Mouse (Mus musculus) adrenal gland, postnatal 25 days (tissue): ENCODE measurements at regions not wholly inside any gene's neighbourhood (a gene's known extent, or its start where the extent isn't known, plus 50 kb on each side); places are given as distances from the start of the nearest gene placed in this dataset.

Experiments used
- DNase-seq: peaks from one replicate; pipeline ENCODE4 v3.0.0; 2021; ENCODE audit warnings: mixed read lengths

GRCm38 (mm10) chr9:61228230-61228631 lies 143.9 kb upstream of the Tle3 start:
- no peak for DNase-seq

- DNase-seq, result no peak
Measured at GRCm38 (mm10) chr9:61230306-61230705, 141.9 kb upstream of the Tle3 start.

GRCm38 (mm10) chr9:61232630-61233029 lies 139.5 kb upstream of the Tle3 start:
- DNase-seq, result no peak

GRCm38 (mm10) chr9:61233251-61233650 lies 138.9 kb upstream of the Tle3 start:
- DNase-seq, result no peak

GRCm38 (mm10) chr9:61235653-61236610 lies 136.2 kb upstream of the Tle3 start:
- no peak for DNase-seq

- no peak for DNase-seq
Measured at GRCm38 (mm10) chr9:61238687-61239250, 133.4 kb upstream of the Tle3 start.

- no peak for DNase-seq
Measured at GRCm38 (mm10) chr9:61239328-61239727, 132.8 kb upstream of the Tle3 start.

- no peak for DNase-seq
Measured at GRCm38 (mm10) chr9:61241442-61241841, 130.7 kb upstream of the Tle3 start.

- DNase-seq, result no peak
Measured at GRCm38 (mm10) chr9:61242167-61242860, 129.9 kb upstream of the Tle3 start.

- DNase-seq, result no peak
Measured at GRCm38 (mm10) chr9:61243289-61243688, 128.9 kb upstream of the Tle3 start.

GRCm38 (mm10) chr9:61249691-61250425 lies 122.3 kb upstream of the Tle3 start:
- DNase-seq, result no peak

- DNase-seq, result no peak
Measured at GRCm38 (mm10) chr9:61251606-61252005, 120.6 kb upstream of the Tle3 start.

GRCm38 (mm10) chr9:61253761-61254160 lies 118.4 kb upstream of the Tle3 start:
- no peak for DNase-seq

- DNase-seq, result no peak
Measured at GRCm38 (mm10) chr9:61257488-61257887, 114.7 kb upstream of the Tle3 start.

GRCm38 (mm10) chr9:61258100-61258499 lies 114.1 kb upstream of the Tle3 start:
- no peak for DNase-seq

- DNase-seq, result no peak
Measured at GRCm38 (mm10) chr9:61259421-61260174, 112.6 kb upstream of the Tle3 start.

GRCm38 (mm10) chr9:61261263-61261662 lies 110.9 kb upstream of the Tle3 start:
- DNase-seq, result no peak

GRCm38 (mm10) chr9:61261739-61262333 lies 110.3 kb upstream of the Tle3 start:
- DNase-seq, result no peak

GRCm38 (mm10) chr9:61263335-61263734 lies 108.8 kb upstream of the Tle3 start:
- no peak for DNase-seq

- DNase-seq, result no peak
Measured at GRCm38 (mm10) chr9:61265466-61265865, 106.7 kb upstream of the Tle3 start.

- DNase-seq, result no peak
Measured at GRCm38 (mm10) chr9:61266992-61267391, 105.2 kb upstream of the Tle3 start.
